Mouse (Mus musculus) hindbrain, embryonic 16.5 days (tissue): Measurements from ENCODE around the gene Rbm47. TPM values are rescaled to one million over a fixed set of nuclear protein-coding genes. Genes with fewer than 3 reads are reported as not detected.
A peak's percentile ranks its signal among the peaks of the same experiment; 100 is the strongest.

Source experiments
- ATAC-seq: fragments of 200-750 bp; cut with Nextera tagmentation; 2 replicates; pipeline ENCODE4 v1.8.0; 2017; ENCODE audit warnings: moderate TSS enrichment, moderate library complexity
- H3K27ac ChIP-seq: fragments of 300-500 bp; sonication (generic); 2 replicates; pipeline ENCODE4 v1.5.1; 2014; ENCODE audit warnings: low read depth, mild to moderate bottlenecking, control low read depth, low read length, moderate library complexity
- H3K27me3 ChIP-seq: fragments of 300-500 bp; sonication (generic); replicated peaks from 2 replicates; pipeline ENCODE4 v1.6.1; 2014; ENCODE audit warnings: low read length; ENCODE audit not compliant: control insufficient read depth, insufficient read depth
- H3K36me3 ChIP-seq: fragments of 300-500 bp; sonication (generic); 2 replicates; pipeline ENCODE4 v1.6.1; 2014; ENCODE audit warnings: mild to moderate bottlenecking, low read length, moderate library complexity, mixed read lengths; ENCODE audit not compliant: control insufficient read depth, insufficient read depth
- H3K4me1 ChIP-seq: fragments of 300-500 bp; sonication (generic); 2 replicates; pipeline ENCODE4 v1.6.1; 2014; ENCODE audit warnings: low read depth, low read length; ENCODE audit not compliant: control insufficient read depth, insufficient read depth
- H3K4me2 ChIP-seq: fragments of 300-500 bp; sonication (generic); 2 replicates; pipeline ENCODE4 v1.6.1; 2014; ENCODE audit warnings: mild to moderate bottlenecking, low read length, control low read depth, moderate library complexity
- H3K4me3 ChIP-seq: fragments of 300-500 bp; sonication (generic); 2 replicates; pipeline ENCODE4 v1.5.1; 2014; ENCODE audit warnings: mild to moderate bottlenecking, low read length, control low read depth, moderate library complexity
- H3K9ac ChIP-seq: fragments of 300-500 bp; sonication (generic); 2 replicates; pipeline ENCODE4 v1.6.1; 2014; ENCODE audit warnings: low read depth, mild to moderate bottlenecking, control low read depth, low read length, moderate library complexity
- H3K9me3 ChIP-seq: fragments of 300-500 bp; sonication (generic); 2 replicates; pipeline ENCODE4 v1.6.1; 2014; ENCODE audit warnings: mild to moderate bottlenecking, low read length, moderate library complexity; ENCODE audit not compliant: control insufficient read depth
- WGBS: fragments of 180-500 bp; shearing (Covaris S2); extraction: QIAGEN DNeasy Blood & Tissue Kit; methylation state at CpG from one replicate; pipeline ENCODE4 v1.1.7; 2014; 5-methylcytosine and 5-hydroxymethylcytosine counted together
- polyA plus RNA-seq: library from polyadenylated mRNA; unstranded; fragments of >200 nt; fragmentation: Nextera tagmentation; extraction: Ambion mirVana; gene quantifications from 2 replicates; pipeline ENCODE4 v1.2.1, GENCODE M21; 2015

Gene Rbm47
- polyA plus RNA-seq, 1 experiment from 2014 or later, result 6.7 TPM

DNA sequence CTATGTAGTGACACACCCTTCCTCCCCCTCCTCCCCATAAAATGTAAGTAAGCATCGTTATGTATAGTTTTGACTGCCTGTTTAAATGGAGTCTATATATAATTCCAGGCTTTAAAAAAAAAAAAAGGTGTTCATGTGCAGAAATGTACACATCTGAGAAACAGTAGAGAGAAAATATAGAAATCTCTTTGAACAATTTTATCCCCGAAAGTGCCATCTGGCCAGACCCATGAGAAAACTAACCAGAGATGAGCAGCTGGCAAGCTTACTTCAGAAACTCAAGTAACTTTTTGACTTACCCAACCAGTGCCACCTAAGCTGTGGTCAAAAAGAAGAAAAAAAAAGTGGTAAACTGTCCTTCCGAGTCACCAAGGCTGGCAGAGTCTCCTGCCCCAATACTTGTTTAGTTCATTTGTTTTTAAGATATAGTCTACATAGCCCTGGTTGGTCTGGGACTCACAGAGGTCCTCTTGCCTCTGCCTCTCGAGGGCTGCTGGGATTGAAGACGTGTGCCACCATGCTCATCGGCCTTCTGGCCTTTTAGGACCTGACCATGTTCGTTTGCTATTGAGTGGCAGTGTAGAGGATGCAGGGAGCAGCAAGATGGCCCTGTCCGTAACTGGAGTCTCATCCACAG lies 4.3 kb downstream of the Rbm47 start:
- Histone ChIP-seq H3K27ac (no peak overlapping the region), H3K9ac (no peak overlapping the region), H3K4me1 (no peaks in the 10 kb centered on the region), H3K27me3 (no peaks in the 10 kb centered on the region), H3K9me3 (no peaks in the 10 kb centered on the region), H3K4me3 (no peak overlapping the region), H3K4me2 (no peak overlapping the region), H3K36me3 (no peaks in the 10 kb centered on the region)
- no peak for ATAC-seq
- WGBS, result 87% methylated on average over 8 of the region's 8 CpGs

DNA sequence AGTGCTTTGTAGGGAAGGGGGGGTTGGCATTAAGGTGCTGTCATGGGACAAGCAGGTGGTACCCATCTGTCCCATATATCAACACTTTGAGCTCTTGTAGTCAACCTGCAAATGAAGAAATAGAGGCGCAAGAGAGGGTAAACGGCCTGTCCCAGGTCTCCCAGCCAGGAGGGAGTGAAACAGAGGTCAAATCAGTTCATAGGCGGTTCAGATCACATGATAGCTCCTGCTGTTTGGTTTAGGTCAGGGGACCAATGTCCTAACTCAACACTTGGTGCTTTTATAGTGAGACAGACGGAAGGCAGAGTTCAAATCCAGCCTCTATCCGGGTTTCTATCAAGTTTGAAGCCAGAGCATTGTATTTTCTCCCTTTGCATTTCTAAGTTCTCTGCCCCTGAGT lies 6.0 kb downstream of the Rbm47 start:
- no peaks in the 10 kb centered on the region for H3K4me1 ChIP-seq
- no peaks in the 10 kb centered on the region for H3K9me3 ChIP-seq
- no peak overlapping the region for H3K9ac ChIP-seq
- H3K4me2 ChIP-seq, result no peak overlapping the region
- H3K4me3 ChIP-seq, result no peak overlapping the region
- 77% methylated on average over 5 of the region's 5 CpGs for whole genome bisulfite sequencing
- H3K36me3 ChIP-seq, result no peaks in the 10 kb centered on the region
- H3K27ac ChIP-seq, result no peak overlapping the region
- no peaks in the 10 kb centered on the region for H3K27me3 ChIP-seq
- no peak for ATAC-seq

DNA sequence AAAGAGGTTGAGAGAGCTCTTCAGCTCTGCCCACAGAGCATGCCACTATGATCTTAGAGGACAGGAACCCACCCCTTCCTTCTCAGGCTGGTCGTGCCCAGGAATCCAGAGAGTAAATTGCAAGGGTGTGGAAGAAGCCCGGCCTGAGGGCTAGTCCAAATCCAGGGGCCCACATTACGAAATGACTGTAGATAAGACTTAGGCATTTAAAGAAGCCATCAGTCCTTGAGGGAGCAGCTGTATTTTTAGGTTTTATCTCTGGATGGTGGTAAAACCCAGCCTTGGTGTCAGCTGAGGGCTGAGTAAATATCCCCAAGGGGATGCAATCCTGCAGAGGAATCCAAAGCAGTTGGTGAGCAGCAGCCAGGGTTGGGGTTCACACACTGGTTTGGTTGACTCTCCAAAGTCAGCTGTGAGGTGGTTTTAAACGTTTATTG lies 6.7 kb downstream of the Rbm47 start:
- no peak for ATAC-seq
- H3K9me3 ChIP-seq, result no peaks in the 10 kb centered on the region
- H3K4me3 ChIP-seq, result no peak overlapping the region
- no peak overlapping the region for H3K4me2 ChIP-seq
- 84% methylated on average over 4 of the region's 4 CpGs for WGBS
- no peaks in the 10 kb centered on the region for H3K4me1 ChIP-seq
- H3K27ac ChIP-seq, result no peak overlapping the region
- no peaks in the 10 kb centered on the region for H3K27me3 ChIP-seq
- no peak overlapping the region for H3K9ac ChIP-seq
- no peaks in the 10 kb centered on the region for H3K36me3 ChIP-seq

DNA sequence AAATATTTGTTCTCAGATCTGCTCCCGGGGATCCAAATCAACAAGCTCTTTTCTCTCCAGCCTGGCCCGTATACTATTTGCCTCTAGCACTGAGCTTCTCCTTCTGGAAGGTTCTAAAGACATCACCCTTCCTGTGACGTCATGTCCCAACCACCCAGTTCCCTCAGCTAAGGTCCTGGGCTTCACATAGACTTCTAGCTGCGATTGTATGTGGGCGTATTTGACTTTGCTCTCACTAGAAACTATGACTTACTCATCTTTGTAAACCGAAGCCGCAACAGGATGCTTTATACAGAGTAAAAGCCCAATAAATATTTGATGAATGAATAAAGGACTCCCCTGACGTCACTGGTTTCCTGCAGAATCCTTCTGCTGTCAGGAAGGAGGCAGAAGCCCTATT lies 7.2 kb downstream of the Rbm47 start:
- Histone ChIP-seq H3K27ac (no peak overlapping the region), H3K4me3 (no peak overlapping the region), H3K9me3 (no peaks in the 10 kb centered on the region), H3K4me2 (no peak overlapping the region), H3K36me3 (no peaks in the 10 kb centered on the region), H3K27me3 (no peaks in the 10 kb centered on the region), H3K4me1 (no peaks in the 10 kb centered on the region), H3K9ac (no peak overlapping the region)
- ATAC-seq, result no peak
- 90% methylated on average over 8 of the region's 8 CpGs for WGBS

DNA sequence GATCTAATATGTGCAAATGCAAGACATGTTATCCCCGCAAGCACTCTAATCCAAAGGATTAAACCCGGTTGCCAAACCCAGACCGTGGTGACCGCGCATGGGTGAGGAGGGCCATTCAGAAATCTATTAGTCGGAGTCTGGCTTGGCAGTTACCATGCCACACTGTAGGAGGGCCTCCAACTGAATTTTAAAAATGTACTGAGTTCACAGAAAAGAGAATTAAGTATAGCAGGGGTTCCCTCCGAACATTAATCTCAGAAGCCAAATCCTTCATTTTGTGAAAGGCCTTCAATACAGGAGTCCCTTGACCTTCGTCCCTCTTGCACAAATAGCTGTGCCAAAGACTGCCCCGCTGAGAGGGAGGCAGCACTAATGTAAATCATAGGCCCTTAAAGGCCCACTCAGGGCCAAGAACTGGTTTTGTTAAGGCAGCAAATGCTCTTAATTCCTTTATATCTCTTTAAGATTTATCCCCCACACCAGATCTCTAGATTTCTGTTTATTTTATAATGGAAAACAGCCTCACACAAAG lies 16.4 kb downstream of the Rbm47 start:
- peak; percentile 81 for ATAC-seq
- no peaks in the 10 kb centered on the region for H3K36me3 ChIP-seq
- H3K4me3 ChIP-seq, result no peak overlapping the region

DNA sequence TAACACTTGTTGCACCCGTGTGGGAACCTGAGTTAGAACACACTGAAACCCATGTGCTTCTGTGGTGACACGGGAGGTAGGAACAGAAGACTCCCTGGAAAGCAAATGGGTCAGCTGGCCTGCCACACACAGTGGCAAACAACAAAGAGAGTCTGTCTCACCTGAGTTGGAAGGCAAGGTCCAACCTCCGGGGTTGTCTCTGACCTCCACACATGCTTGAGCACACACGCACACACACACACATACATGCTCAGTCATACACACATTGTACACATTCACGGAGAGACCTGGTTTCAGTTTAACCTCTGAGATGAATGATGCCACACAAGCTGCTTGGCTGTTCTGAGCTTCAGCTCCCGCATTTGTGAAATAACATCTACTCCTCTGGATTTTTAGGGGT lies 18.3 kb downstream of the Rbm47 start:
- Histone ChIP-seq H3K4me2 (no peak overlapping the region), H3K9me3 (no peaks in the 10 kb centered on the region), H3K4me1 (peaks cover 13% of the 10 kb centered on the region), H3K36me3 (no peaks in the 10 kb centered on the region), H3K27ac (no peak overlapping the region), H3K27me3 (peaks cover 8% of the 10 kb centered on the region; the same call in 1 of the 2 replicates), H3K4me3 (no peak overlapping the region), H3K9ac (no peak overlapping the region)
- 86% methylated on average over 6 of the region's 6 CpGs for WGBS
- ATAC-seq, result no peak

More for the DNA sequence above, 16.4 kb downstream of the Rbm47 start:
- Histone ChIP-seq H3K27ac (no peak overlapping the region), H3K4me2 (no peak overlapping the region), H3K9me3 (no peaks in the 10 kb centered on the region), H3K27me3 (peaks cover 6% of the 10 kb centered on the region; the same call in 1 of the 2 replicates), H3K9ac (no peak overlapping the region), H3K4me1 (peaks cover 2% of the 10 kb centered on the region)
- 50% methylated on average over 9 of the region's 9 CpGs for WGBS

DNA sequence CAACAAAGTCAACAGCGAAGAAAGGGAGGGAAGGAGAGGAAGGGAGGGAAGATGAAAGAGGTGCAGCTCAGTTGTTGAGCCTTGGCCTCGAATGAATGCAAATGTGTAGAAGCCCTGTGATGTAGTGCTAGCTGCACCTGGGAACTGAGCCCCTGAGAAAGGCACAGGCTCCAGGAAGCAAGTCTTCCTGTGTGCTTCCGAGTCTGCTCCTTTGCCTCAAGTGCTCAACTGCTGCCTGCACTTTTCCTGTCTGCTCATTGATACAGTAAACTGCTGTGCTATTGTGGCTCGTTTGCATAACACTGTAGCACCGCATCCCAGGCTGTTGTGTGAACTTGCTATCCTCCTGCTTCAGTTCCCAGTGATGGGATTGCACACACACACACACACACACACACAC lies 19.4 kb downstream of the Rbm47 start:
- Histone ChIP-seq H3K4me2 (no peak overlapping the region), H3K4me1 (peaks cover 13% of the 10 kb centered on the region), H3K9ac (no peak overlapping the region), H3K36me3 (no peaks in the 10 kb centered on the region), H3K4me3 (no peak overlapping the region), H3K27ac (no peak overlapping the region), H3K9me3 (no peaks in the 10 kb centered on the region), H3K27me3 (peaks cover 9% of the 10 kb centered on the region)
- 22% methylated on average over 5 of the region's 5 CpGs for WGBS
- ATAC-seq, result no peak

DNA sequence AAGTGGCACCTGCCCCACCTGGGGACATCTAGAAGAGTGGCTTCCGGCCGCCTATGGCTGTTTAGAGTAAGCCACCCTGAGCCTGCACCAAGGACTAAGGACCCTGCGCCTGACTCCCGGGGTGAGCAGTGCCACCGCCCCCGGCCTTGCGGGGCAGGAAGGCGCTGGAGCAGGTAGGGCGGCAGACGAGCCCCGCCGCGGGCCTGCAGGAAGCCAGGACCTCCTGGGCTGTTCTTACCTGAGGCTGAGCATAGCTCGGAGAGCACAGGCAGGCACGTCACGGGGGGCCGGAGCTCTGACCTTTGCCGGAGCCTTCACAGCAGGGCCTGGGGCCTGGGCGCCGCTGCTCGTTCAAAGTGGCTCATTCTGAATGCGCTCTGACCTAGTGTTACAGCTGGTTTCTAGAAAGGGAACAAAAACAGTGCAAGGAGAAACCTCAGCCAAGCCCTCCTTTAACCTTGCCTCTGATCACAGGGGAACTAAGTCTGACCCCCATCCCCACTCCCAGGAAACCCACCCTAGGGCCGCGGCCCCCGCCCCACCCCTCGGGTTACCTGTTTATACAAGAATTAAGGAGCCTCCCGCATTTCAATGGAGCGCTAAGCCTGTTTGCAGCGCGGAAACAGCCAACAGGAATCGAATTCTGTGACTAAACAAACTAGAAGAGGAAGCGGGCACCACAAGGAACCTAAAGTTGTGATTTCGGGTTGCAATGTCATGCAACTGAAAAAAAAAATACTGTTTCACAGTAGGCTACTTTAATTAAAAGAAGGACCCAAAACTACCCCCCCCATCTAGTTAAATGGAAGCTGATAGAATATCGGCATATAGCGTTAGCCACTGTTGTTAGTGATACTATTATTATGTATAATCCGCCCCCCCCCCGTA lies 21.4 kb downstream of the Rbm47 start:
- H3K27ac ChIP-seq, result 0 out of 2 replicates have a peak overlapping the region, but pooled peaks have one; percentile 40
- H3K4me1 ChIP-seq, result peaks cover 13% of the 10 kb centered on the region
- H3K27me3 ChIP-seq, result peaks cover 10% of the 10 kb centered on the region
- peak overlapping the region; percentile 91 for H3K4me2 ChIP-seq
- H3K36me3 ChIP-seq, result no peaks in the 10 kb centered on the region
- 8% methylated on average over 36 of the region's 37 CpGs for WGBS
- H3K9me3 ChIP-seq, result no peaks in the 10 kb centered on the region
- H3K9ac ChIP-seq, result peak overlapping the region; percentile 59
- peak overlapping the region; percentile 41 for H3K4me3 ChIP-seq
- peak; percentile 45; the same call in 1 of the 2 replicates for ATAC-seq

DNA sequence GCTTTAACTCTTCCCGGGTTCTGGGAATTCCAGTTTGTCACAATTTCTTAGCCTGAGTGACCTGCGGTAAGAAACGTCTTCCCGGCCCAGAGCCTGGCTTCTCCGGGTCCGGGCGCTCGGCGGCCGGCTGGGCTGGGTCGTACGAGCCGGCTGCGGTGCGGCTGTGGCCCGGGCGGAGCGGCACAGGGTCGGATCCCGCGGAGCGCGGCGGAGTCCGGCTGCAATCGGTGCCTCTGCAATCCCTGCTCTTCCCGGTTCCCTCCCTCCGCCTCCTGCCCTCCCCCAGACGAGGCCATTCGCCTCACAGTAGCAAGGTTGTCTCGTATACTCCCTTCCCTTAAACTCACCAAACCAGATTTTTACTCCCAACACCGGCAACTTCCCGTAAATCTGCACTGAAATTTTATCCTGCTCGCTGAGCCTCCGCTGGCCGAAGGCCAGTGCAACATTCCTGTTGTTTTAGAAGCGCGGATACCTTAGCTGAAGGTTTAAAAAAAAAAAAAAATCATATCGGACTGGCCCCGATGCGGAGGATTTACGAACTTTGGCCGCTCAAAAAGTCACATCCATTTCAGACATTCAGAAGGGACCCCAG lies 22.1 kb downstream of the Rbm47 start:
- H3K27ac ChIP-seq, result no peak overlapping the region
- H3K4me1 ChIP-seq, result peaks cover 13% of the 10 kb centered on the region
- peaks cover 10% of the 10 kb centered on the region for H3K27me3 ChIP-seq
- no peaks in the 10 kb centered on the region for H3K9me3 ChIP-seq
- WGBS, result under 1% methylated on average over 27 of the region's 43 CpGs
- peak overlapping the region; percentile 91 for H3K4me2 ChIP-seq
- peak overlapping the region; percentile 41 for H3K4me3 ChIP-seq
- H3K9ac ChIP-seq, result peak overlapping the region; percentile 59
- peak; percentile 75 for ATAC-seq
- H3K36me3 ChIP-seq, result no peaks in the 10 kb centered on the region
